Mouse (Mus musculus): ENCODE data around the gene Gm28041.
A peak's percentile ranks its signal among the peaks of the same experiment; 100 is the strongest.
"Not testable (repeated sequence)": the region's sequence is repeated elsewhere in the genome, so short reads cannot be mapped to it uniquely, and the experiment has no call there.

Gm28041 gene

GRCm38 (mm10) chr13:67375050-67375911 is at the start of gene Gm28041, which contains the start of gene Zfp456:
TSS of gene Gm28041 (minus strand) at chr13:67375733.
TSS of gene Zfp456 (minus strand) at chr13:67375810.
- DNase-seq (ENCODE audit: low spot score in 2 of 2): peak; percentile 61 to 64

DNA sequence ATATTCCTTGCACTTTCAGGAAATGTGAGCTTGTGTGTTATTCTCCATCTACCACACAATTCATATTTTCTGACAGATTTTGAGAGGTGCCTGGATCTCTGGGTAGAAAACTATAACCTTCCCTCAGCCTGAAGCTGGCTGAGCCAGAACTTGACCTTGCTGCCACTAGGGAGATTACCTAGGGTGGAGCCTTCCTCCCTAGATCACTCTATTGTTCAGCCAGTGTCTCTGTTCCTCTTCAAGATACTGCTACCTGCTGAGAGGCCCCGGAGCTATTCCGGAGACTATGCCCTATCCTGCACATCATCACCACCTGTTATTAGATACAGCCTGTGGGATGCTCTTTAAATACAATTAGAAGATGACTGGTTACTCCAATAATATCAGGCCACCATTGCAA is 47.0 kb upstream of the Gm28041 start:
- DNase-seq (ENCODE audit: low spot score in 2 of 2): not testable (repeated sequence)

DNA sequence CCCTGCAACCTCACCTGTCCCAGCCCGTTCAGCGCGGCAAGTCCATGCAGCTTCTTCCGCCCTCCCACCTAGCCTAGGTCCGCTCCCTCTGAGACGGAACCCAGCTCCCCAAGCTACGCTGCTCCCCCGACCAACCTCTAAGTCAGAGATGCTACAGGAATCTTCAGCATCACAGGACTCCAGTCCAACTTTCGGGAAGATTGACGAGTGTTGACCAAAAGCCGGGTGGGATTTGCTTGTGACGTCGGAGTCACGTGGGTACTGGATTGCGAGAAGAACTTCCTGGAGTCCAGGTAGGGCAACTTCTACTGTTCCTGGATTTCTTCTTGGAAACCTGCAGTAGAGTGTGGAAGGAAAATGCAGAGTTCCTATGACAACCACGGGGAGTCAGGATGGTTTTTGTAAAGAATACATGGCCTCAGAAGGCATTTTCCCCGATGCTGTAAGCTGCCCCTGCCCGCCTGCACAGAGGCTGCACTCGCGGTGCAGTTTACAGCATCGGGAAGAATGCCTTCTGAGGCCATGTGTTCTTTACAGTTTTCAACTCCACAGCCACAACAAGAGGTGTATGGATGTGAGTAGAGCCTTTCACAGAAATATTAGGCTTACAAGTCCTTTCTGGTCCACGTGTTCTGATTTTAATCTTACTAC is 45.8 kb upstream of the Gm28041 start, which contains the start of gene Zfp459:
Zfp459 (minus strand) TSS at position 212 of the 651 bp plus-strand sequence.
- DNase-seq (ENCODE audit: low spot score in 2 of 2): peak; percentile 36 to 55

DNA sequence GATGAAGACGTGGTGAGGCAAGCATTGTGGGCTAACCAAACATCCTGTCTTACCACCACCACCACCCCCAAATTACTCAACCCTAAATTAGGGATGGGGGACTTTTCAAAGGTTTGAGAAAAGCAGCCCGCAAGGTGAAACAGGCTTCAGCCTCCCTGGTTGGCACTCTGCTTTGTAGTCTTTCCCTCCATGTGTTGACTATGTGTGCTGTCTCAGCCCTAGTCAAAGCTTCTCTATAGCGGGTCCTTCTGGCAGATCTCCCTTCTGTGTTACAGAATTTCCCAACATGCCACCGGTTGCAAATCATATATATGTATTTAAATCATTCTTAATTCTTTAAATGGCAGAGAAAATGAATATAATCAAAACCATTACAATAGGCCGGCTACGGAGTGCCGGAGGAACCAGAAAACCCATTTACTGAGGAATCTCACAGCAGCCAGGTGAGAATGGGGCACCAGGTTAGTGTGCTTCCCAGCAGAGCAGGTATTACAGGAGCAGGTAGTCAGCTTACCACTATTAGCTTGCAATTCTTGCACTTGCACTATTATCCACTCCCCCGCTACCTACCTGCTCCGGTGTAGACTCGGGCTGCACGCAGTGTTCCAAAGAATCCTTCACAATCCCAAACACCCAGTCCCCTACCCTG is 45.1 kb upstream of the Gm28041 start:
- no peak for DNase-seq (ENCODE audit: low spot score in 2 of 2)

- no peak for DNase-seq (ENCODE audit: low spot score in 2 of 2)
Measured at GRCm38 (mm10) chr13:67416811-67417210, 41.3 kb upstream of the Gm28041 start.

- no peak for DNase-seq (ENCODE audit: low spot score in 2 of 2)
Measured at GRCm38 (mm10) chr13:67415759-67416158, 40.2 kb upstream of the Gm28041 start.

DNA sequence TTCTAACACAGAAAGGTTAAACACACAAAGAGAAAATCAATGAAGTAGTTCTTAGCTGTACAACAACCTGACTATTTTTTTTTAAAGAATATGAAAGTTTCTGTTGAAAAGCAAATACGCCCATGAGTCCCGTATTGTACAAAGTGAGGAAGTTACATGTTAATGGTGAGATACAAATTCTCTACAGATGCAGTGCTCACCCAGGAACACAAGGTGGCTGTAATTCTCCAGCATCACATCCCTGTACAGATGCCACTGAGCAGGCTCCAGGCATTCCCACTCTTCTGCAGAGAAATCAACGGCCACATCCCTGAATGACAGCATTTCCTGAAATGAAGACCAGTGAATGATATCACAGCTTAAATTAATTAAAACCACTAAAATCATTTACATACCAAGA is 38.1 kb upstream of the Gm28041 start:
- not testable (repeated sequence) for DNase-seq (ENCODE audit: low spot score in 2 of 2)

- peak; percentile 60 to 63 for DNase-seq (ENCODE audit: low spot score in 2 of 2)
Measured at GRCm38 (mm10) chr13:67399183-67399903, 23.8 kb upstream of the Gm28041 start, which contains the start of gene Zfp429. TSS of gene Zfp429 (minus strand) at chr13:67399819.

DNA sequence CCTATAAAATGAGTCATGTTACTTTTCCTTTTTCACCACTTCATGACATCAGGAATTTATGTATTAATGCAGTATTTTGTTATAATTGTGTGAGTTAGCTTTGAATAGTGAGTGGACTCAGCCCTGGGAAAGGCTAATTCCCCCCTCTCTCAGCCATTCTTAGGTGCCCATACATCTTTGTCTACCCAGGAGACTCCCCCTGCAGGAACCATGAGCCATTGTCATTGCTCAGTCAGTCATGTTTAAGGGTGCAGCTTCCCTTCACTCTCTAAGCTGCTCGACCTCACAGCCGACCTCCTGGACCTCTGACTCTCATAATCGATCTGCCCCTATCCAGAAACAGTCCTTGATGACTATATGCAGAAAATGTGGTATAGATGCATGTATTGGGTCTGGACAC is 722 bp upstream of the Gm28041 start:
- not testable (repeated sequence) for DNase-seq (ENCODE audit: low spot score in 2 of 2)

- DNase-seq (ENCODE audit: low spot score in 2 of 2): peak; percentile 89 to 93
Measured at GRCm38 (mm10) chr13:67360131-67360744, 15.3 kb downstream of the Gm28041 start, which contains the start of the genes Gm28044 and Zfp953. TSS of gene Gm28044 (minus strand) at chr13:67360536. TSS of gene Zfp953 (minus strand) at chr13:67360605.

- DNase-seq (ENCODE audit: low spot score in 2 of 2): no peak
Measured at GRCm38 (mm10) chr13:67351854-67352253, 23.7 kb downstream of the Gm28041 start.

DNA sequence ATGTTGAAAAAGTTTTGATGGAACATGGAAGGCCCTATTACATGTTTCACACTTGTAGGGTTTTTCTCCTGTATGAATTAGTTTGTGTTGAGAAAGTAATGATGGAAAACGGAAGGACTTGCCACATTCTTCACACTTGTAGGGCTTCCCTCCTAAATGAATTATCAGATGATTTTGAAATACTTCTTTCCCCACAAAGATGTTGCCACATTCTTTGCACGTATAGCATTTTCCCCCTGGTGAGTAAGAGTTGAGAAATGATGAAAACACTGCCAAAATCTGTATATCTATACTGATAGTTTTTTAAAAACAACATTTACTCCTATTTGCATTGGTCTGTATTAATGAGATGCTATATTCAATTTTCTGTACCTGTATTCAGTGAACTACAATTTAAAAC is 32.1 kb downstream of the Gm28041 start:
- no peak for DNase-seq (ENCODE audit: low spot score in 2 of 2)

GRCm38 (mm10) chr13:67332877-67333276 is 42.7 kb downstream of the Gm28041 start:
- DNase-seq (ENCODE audit: low spot score in 2 of 2): no peak

GRCm38 (mm10) chr13:67332019-67332724 is 43.4 kb downstream of the Gm28041 start, which contains the start of gene Zfp595:
TSS of gene Zfp595 (minus strand) at chr13:67332570.
- DNase-seq (ENCODE audit: low spot score in 2 of 2): peak; percentile 66 to 80

DNA sequence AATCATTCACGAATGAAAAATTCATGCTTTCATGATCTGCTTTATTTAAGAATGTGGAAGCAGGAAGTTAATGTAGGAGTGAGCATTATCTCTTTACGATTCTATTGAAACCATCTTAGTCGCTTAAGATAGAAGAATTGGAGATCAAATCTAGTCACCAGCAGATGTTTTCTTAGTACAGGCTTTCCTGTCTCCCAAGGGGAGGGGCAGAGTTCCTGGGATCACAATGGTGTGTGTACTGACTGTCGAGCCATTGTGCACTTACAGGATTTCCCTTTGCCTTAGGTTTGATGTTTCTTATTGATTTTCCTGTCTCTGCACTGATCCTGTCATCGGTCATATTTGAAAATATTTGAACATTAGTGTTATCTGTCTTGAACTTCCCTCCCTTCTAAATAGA is 68.8 kb downstream of the Gm28041 start:
- no peak for DNase-seq (ENCODE audit: low spot score in 2 of 2)

GRCm38 (mm10) chr13:67305822-67306672 is 69.5 kb downstream of the Gm28041 start, which contains the start of gene Zfp457:
TSS of gene Zfp457 (minus strand) at chr13:67306485.
- peak; percentile 81 for DNase-seq (ENCODE audit: low spot score in 2 of 2)

Data from urinary bladder, adult 18-20 months (tissue).